Mouse (Mus musculus): ENCODE results near the gene Nup188. TPM values are rescaled to one million over a fixed set of nuclear protein-coding genes. Genes with fewer than 3 reads are reported as not detected.

Gene Nup188
- polyA plus RNA-seq, 1 experiment from 2014 or later, result 24.9 TPM

GRCm38 (mm10) chr2:30363773-30364650 is 77.8 kb downstream of the Nup188 start, which contains the start of gene Miga2:
Gene Miga2 (plus strand): TSS chr2:30364233.
- Histone ChIP-seq H3K4me3 (peak within 1 kb of the TSS; percentile 94), H3K36me3 (ENCODE audit: poor library complexity, severe bottlenecking) (peaks cover 21% of the 10 kb centered on the region), H3K9me3 (replicated peaks) (no peaks in the 10 kb centered on the region), H3K4me2 (peak within 1 kb of the TSS; percentile 97), H3K27me3 (no peaks in the 10 kb centered on the region), H3K9ac (peak within 1 kb of the TSS; percentile 94), H3K27ac (peak within 1 kb of the TSS; percentile 59; the same call in 1 of the 2 replicates), H3K4me1 (peaks cover 14% of the 10 kb centered on the region)
- peak; percentile 99 for ATAC-seq
- WGBS, result under 1% methylated on average over 54 of the region's 54 CpGs

- Histone ChIP-seq H3K27ac (no peak overlapping the region), H3K27me3 (no peaks in the 10 kb centered on the region), H3K9me3 (replicated peaks) (no peaks in the 10 kb centered on the region), H3K36me3 (ENCODE audit: poor library complexity, severe bottlenecking) (peaks cover 36% of the 10 kb centered on the region), H3K4me1 (peaks cover 14% of the 10 kb centered on the region), H3K4me2 (peak overlapping the region; percentile 97), H3K4me3 (peak overlapping the region; percentile 94), H3K9ac (peak overlapping the region; percentile 94)
- no peak for ATAC-seq
- WGBS, result 93% methylated on average over 2 of the region's 2 CpGs
Measured at GRCm38 (mm10) chr2:30365281-30366069, 79.3 kb downstream of the Nup188 start.

- H3K4me2 ChIP-seq, result no peak overlapping the region
- H3K27me3 ChIP-seq, result no peaks in the 10 kb centered on the region
- H3K4me1 ChIP-seq, result peaks cover 14% of the 10 kb centered on the region
- ATAC-seq, result no peak
- H3K9ac ChIP-seq, result no peak overlapping the region
- peaks cover 43% of the 10 kb centered on the region for H3K36me3 ChIP-seq (ENCODE audit: poor library complexity, severe bottlenecking)
- no peaks in the 10 kb centered on the region for H3K9me3 ChIP-seq (replicated peaks)
- H3K4me3 ChIP-seq, result no peak overlapping the region
- H3K27ac ChIP-seq, result no peak overlapping the region
- 69% methylated on average over 5 of the region's 5 CpGs for WGBS
Measured at GRCm38 (mm10) chr2:30366203-30366602, 80.0 kb downstream of the Nup188 start.

- no peaks in the 10 kb centered on the region for H3K27me3 ChIP-seq
- no peaks in the 10 kb centered on the region for H3K9me3 ChIP-seq (replicated peaks)
- peaks cover 92% of the 10 kb centered on the region for H3K36me3 ChIP-seq (ENCODE audit: poor library complexity, severe bottlenecking)
- no peak overlapping the region for H3K4me2 ChIP-seq
- H3K4me1 ChIP-seq, result no peaks in the 10 kb centered on the region
- WGBS, result 97% methylated on average over 8 of the region's 8 CpGs
- no peak overlapping the region for H3K9ac ChIP-seq
- no peak overlapping the region for H3K4me3 ChIP-seq
- no peak overlapping the region for H3K27ac ChIP-seq
- ATAC-seq, result no peak
Measured at GRCm38 (mm10) chr2:30371544-30371943, 85.3 kb downstream of the Nup188 start.

- Histone ChIP-seq H3K9me3 (replicated peaks) (no peaks in the 10 kb centered on the region), H3K4me3 (no peak overlapping the region), H3K4me1 (no peaks in the 10 kb centered on the region), H3K36me3 (ENCODE audit: poor library complexity, severe bottlenecking) (peaks cover 96% of the 10 kb centered on the region), H3K27me3 (no peaks in the 10 kb centered on the region), H3K27ac (no peak overlapping the region), H3K4me2 (no peak overlapping the region), H3K9ac (no peak overlapping the region)
- no peak for ATAC-seq
- 97% methylated on average over 5 of the region's 5 CpGs for WGBS
Measured at GRCm38 (mm10) chr2:30372726-30373125, 86.5 kb downstream of the Nup188 start.

GRCm38 (mm10) chr2:30375893-30376292 is 89.7 kb downstream of the Nup188 start:
- H3K36me3 ChIP-seq (ENCODE audit: poor library complexity, severe bottlenecking), result peaks cover 96% of the 10 kb centered on the region
- H3K4me1 ChIP-seq, result no peaks in the 10 kb centered on the region
- H3K4me2 ChIP-seq, result no peak overlapping the region
- H3K27me3 ChIP-seq, result no peaks in the 10 kb centered on the region
- no peaks in the 10 kb centered on the region for H3K9me3 ChIP-seq (replicated peaks)
- no peak overlapping the region for H3K4me3 ChIP-seq
- no peak overlapping the region for H3K27ac ChIP-seq
- no peak for ATAC-seq
- 95% methylated on average over 10 of the region's 10 CpGs for WGBS
- H3K9ac ChIP-seq, result no peak overlapping the region

GRCm38 (mm10) chr2:30377721-30378120 is 91.5 kb downstream of the Nup188 start:
- H3K9me3 ChIP-seq (replicated peaks), result no peaks in the 10 kb centered on the region
- H3K4me2 ChIP-seq, result no peak overlapping the region
- ATAC-seq, result no peak
- 85% methylated on average over 5 of the region's 5 CpGs for WGBS
- H3K4me1 ChIP-seq, result no peaks in the 10 kb centered on the region
- no peak overlapping the region for H3K27ac ChIP-seq
- no peak overlapping the region for H3K4me3 ChIP-seq
- H3K36me3 ChIP-seq (ENCODE audit: poor library complexity, severe bottlenecking), result peaks cover 96% of the 10 kb centered on the region
- H3K9ac ChIP-seq, result no peak overlapping the region
- H3K27me3 ChIP-seq, result no peaks in the 10 kb centered on the region

- H3K27ac ChIP-seq, result no peak overlapping the region
- H3K4me3 ChIP-seq, result no peak overlapping the region
- no peaks in the 10 kb centered on the region for H3K4me1 ChIP-seq
- H3K9ac ChIP-seq, result no peak overlapping the region
- WGBS, result 93% methylated on average over 7 of the region's 7 CpGs
- H3K4me2 ChIP-seq, result no peak overlapping the region
- ATAC-seq, result no peak
- H3K36me3 ChIP-seq (ENCODE audit: poor library complexity, severe bottlenecking), result peaks cover 97% of the 10 kb centered on the region
- H3K27me3 ChIP-seq, result no peaks in the 10 kb centered on the region
- H3K9me3 ChIP-seq (replicated peaks), result no peaks in the 10 kb centered on the region
Measured at GRCm38 (mm10) chr2:30379307-30379706, 93.1 kb downstream of the Nup188 start.

- Histone ChIP-seq H3K27ac (no peak overlapping the region), H3K4me3 (no peak overlapping the region), H3K36me3 (ENCODE audit: poor library complexity, severe bottlenecking) (peaks cover 96% of the 10 kb centered on the region), H3K27me3 (no peaks in the 10 kb centered on the region), H3K9me3 (replicated peaks) (no peaks in the 10 kb centered on the region), H3K4me2 (no peak overlapping the region), H3K4me1 (no peaks in the 10 kb centered on the region), H3K9ac (no peak overlapping the region)
- 88% methylated on average over 10 of the region's 10 CpGs for WGBS
- ATAC-seq, result no peak
Measured at GRCm38 (mm10) chr2:30380564-30381376, 94.6 kb downstream of the Nup188 start.

GRCm38 (mm10) chr2:30381377-30381725 is 95.2 kb downstream of the Nup188 start:
- Histone ChIP-seq H3K9me3 (replicated peaks) (no peaks in the 10 kb centered on the region), H3K36me3 (ENCODE audit: poor library complexity, severe bottlenecking) (peaks cover 90% of the 10 kb centered on the region), H3K4me2 (no peak overlapping the region), H3K4me1 (no peaks in the 10 kb centered on the region), H3K27me3 (no peaks in the 10 kb centered on the region), H3K4me3 (no peak overlapping the region), H3K27ac (no peak overlapping the region), H3K9ac (no peak overlapping the region)
- WGBS, result 93% methylated on average over 4 of the region's 4 CpGs
- no peak for ATAC-seq

GRCm38 (mm10) chr2:30384814-30385213 is 98.6 kb downstream of the Nup188 start:
- Histone ChIP-seq H3K4me1 (no peaks in the 10 kb centered on the region), H3K9ac (peak overlapping the region; percentile 9; the same call in 1 of the 2 replicates), H3K4me2 (no peak overlapping the region), H3K27ac (no peak overlapping the region), H3K4me3 (no peak overlapping the region), H3K9me3 (replicated peaks) (no peaks in the 10 kb centered on the region), H3K36me3 (ENCODE audit: poor library complexity, severe bottlenecking) (peaks cover 55% of the 10 kb centered on the region), H3K27me3 (no peaks in the 10 kb centered on the region)
- WGBS, result 87% methylated on average over 5 of the region's 5 CpGs
- no peak for ATAC-seq

All from forebrain, embryonic 13.5 days (tissue).